Mouse (Mus musculus) hematopoietic multipotent progenitor cell, adult 10-12 weeks (in vitro differentiated cells): Measurements from ENCODE around the gene Lcat. TPM values are rescaled to one million over a fixed set of nuclear protein-coding genes. Genes with fewer than 3 reads are reported as not detected.

Experiments used
- polyA plus RNA-seq: library from polyadenylated mRNA; stranded (reverse); fragments of >175 nt; gene quantifications from 2 replicates; pipeline ENCODE4 v1.2.3, GENCODE M21; 2012; ENCODE audit warnings: low replicate concordance

Gene Lcat
- 0.10 and 0.83 TPM in 2 replicates for polyA plus RNA-seq

GRCm38 (mm10) chr8:105943321-105943739 is at the start of gene Lcat:
Gene Lcat (minus strand): TSS chr8:105943382.

GRCm38 (mm10) chr8:105990856-105991387 is 47.7 kb upstream of the Lcat start, which contains the start of gene Dus2:
Gene Dus2 (plus strand): TSS chr8:105991337.

GRCm38 (mm10) chr8:105979325-105979724 is 36.1 kb upstream of the Lcat start, which contains the start of gene Dpep3:
Gene Dpep3 (minus strand): TSS chr8:105979429.

GRCm38 (mm10) chr8:105965905-105966341 is 22.7 kb upstream of the Lcat start, which contains the start of gene Slc12a4:
Gene Slc12a4 (minus strand): TSS chr8:105966097.

GRCm38 (mm10) chr8:105938306-105938669 is 4.9 kb downstream of the Lcat start, which contains the start of gene Psmb10:
Gene Psmb10 (minus strand): TSS chr8:105938444.

GRCm38 (mm10) chr8:105933762-105934161 is 9.4 kb downstream of the Lcat start, which contains the start of gene Ctrl:
Gene Ctrl (minus strand): TSS chr8:105933862.

GRCm38 (mm10) chr8:105900180-105900940 is 42.8 kb downstream of the Lcat start, which contains the start of gene Pskh1:
Gene Pskh1 (plus strand): TSS chr8:105900441.

GRCm38 (mm10) chr8:105893339-105893738 is 49.8 kb downstream of the Lcat start, which contains the start of gene Nrn1l:
Gene Nrn1l (plus strand): TSS chr8:105893567.

Other genes with a start within 250 kb of the Lcat start
- 23.1 and 61.2 TPM in 2 replicates for gene Acd, start 242.3 kb downstream of the Lcat start, polyA plus RNA-seq
- 5.1 and 6.2 TPM in 2 replicates for gene Pard6a, start 242.2 kb downstream of the Lcat start, polyA plus RNA-seq
- gene 4933405L10Rik, start 235.7 kb downstream of the Lcat start, polyA plus RNA-seq = not detected in 2 replicates
- 8.9 and 12.2 TPM in 2 replicates for gene Enkd1, start 235.2 kb downstream of the Lcat start, polyA plus RNA-seq
- gene Gfod2, start 184.7 kb downstream of the Lcat start, polyA plus RNA-seq = 3.2 and 6.1 TPM in 2 replicates
- gene Ranbp10, start 116.0 kb downstream of the Lcat start, polyA plus RNA-seq = 19.8 and 48.7 TPM in 2 replicates
- gene Tsnaxip1, start 115.7 kb downstream of the Lcat start, polyA plus RNA-seq = 0.07 TPM in 1 of 2 replicates, not detected in the other
- gene Cenpt, start 90.1 kb downstream of the Lcat start, polyA plus RNA-seq = 9.2 and 12.3 TPM in 2 replicates
- 19.0 and 24.1 TPM in 2 replicates for gene Thap11, start 88.2 kb downstream of the Lcat start, polyA plus RNA-seq
- gene Nutf2, start 82.8 kb downstream of the Lcat start, polyA plus RNA-seq = 38.8 and 39.6 TPM in 2 replicates
- gene Edc4, start 62.5 kb downstream of the Lcat start, polyA plus RNA-seq = 23.1 and 27.6 TPM in 2 replicates
- gene Nrn1l, start 49.8 kb downstream of the Lcat start, polyA plus RNA-seq = 3.1 and 6.7 TPM in 2 replicates
- 9.4 and 20.9 TPM in 2 replicates for gene Pskh1, start 42.9 kb downstream of the Lcat start, polyA plus RNA-seq
- gene Ctrl, start 9.5 kb downstream of the Lcat start, polyA plus RNA-seq = 0.53 and 1.1 TPM in 2 replicates
- gene Psmb10, start 4.9 kb downstream of the Lcat start, polyA plus RNA-seq = 387 and 416 TPM in 2 replicates
- 13.0 and 14.0 TPM in 2 replicates for gene Slc12a4, start 22.7 kb upstream of the Lcat start, polyA plus RNA-seq
- not detected in 2 replicates for gene Dpep3, start 36.0 kb upstream of the Lcat start, polyA plus RNA-seq
- gene Dus2, start 48.0 kb upstream of the Lcat start, polyA plus RNA-seq = 4.4 and 7.5 TPM in 2 replicates
- gene Dpep2nb, start 62.6 kb upstream of the Lcat start, polyA plus RNA-seq = not detected in 2 replicates
- gene Ddx28, start 68.5 kb upstream of the Lcat start, polyA plus RNA-seq = 12.8 and 15.2 TPM in 2 replicates
- 30.9 and 42.5 TPM in 2 replicates for gene Nfatc3, start 115.5 kb upstream of the Lcat start, polyA plus RNA-seq
- 0.03 and 0.11 TPM in 2 replicates for gene Esrp2, start 193.6 kb upstream of the Lcat start, polyA plus RNA-seq
- gene Pla2g15, start 207.0 kb upstream of the Lcat start, polyA plus RNA-seq = 32.9 and 41.5 TPM in 2 replicates
- gene Slc7a6, start 225.5 kb upstream of the Lcat start, polyA plus RNA-seq = 5.1 and 6.3 TPM in 2 replicates